Mouse (Mus musculus) myocyte (in vitro differentiated cells): ENCODE measurements around the gene Prkcb. TPM values are rescaled to one million over a fixed set of nuclear protein-coding genes. Genes with fewer than 3 reads are reported as not detected.

ENCODE experiments used
- H3K27me3 ChIP-seq: one replicate; pipeline ENCODE4 v1.6.1; 2011; ENCODE audit not compliant: control insufficient read depth, insufficient read depth, insufficient read length
- H3K36me3 ChIP-seq: one replicate; pipeline ENCODE4 v1.6.1; 2011; ENCODE audit not compliant: control insufficient read depth, insufficient read depth
- H3K4me2 ChIP-seq: one replicate; pipeline ENCODE4 v1.6.1; 2011; ENCODE audit warnings: low read depth, control low read depth
- H3K4me3 ChIP-seq: one replicate; pipeline ENCODE4 v1.5.1; 2011; ENCODE audit warnings: mild to moderate bottlenecking, control low read depth, moderate library complexity
- H3K79me2 ChIP-seq: one replicate; pipeline ENCODE4 v1.6.1; 2011; ENCODE audit not compliant: control insufficient read depth, insufficient read depth
- H3ac ChIP-seq: one replicate; pipeline ENCODE4 v1.6.1; 2011; ENCODE audit not compliant: control insufficient read depth, insufficient read length
- CEBPB ChIP-seq: IDR thresholded peaks from 2 replicates; pipeline ENCODE4 v1.6.1; 2011; ENCODE audit warnings: mild to moderate bottlenecking, moderate library complexity; ENCODE audit not compliant: poor library complexity, insufficient read depth, severe bottlenecking
- E2F4 ChIP-seq: IDR thresholded peaks from one replicate; pipeline ENCODE4 v1.6.1; 2011; ENCODE audit warnings: mild to moderate bottlenecking, control low read depth, moderate library complexity; ENCODE audit not compliant: insufficient read depth
- MAX ChIP-seq: IDR thresholded peaks from one replicate; pipeline ENCODE4 v1.6.1; 2011; ENCODE audit warnings: low read depth, mild to moderate bottlenecking, control low read depth
- MYOD1 ChIP-seq, 3 experiments: IDR thresholded peaks; one replicate each; pipeline ENCODE4 v1.6.1; 2011; ENCODE audit warnings: control low read depth in 2 of 3, low read depth in 2 of 3, mild to moderate bottlenecking in 2 of 3, moderate library complexity in 1 of 3; ENCODE audit not compliant: insufficient read length in 2 of 3, control insufficient read depth in 1 of 3
- MYOG ChIP-seq, 3 experiments: IDR thresholded peaks; one replicate each; pipeline ENCODE4 v1.6.1; 2011; ENCODE audit warnings: control low read depth in 2 of 3, low read depth in 2 of 3, mild to moderate bottlenecking in 2 of 3; ENCODE audit not compliant: insufficient read length in 2 of 3, control insufficient read depth in 1 of 3, insufficient read depth in 1 of 3
- POLR2A ChIP-seq: IDR thresholded peaks from one replicate; pipeline ENCODE4 v1.6.1; 2011; ENCODE audit warnings: low read depth, mild to moderate bottlenecking, control low read depth, moderate library complexity; ENCODE audit not compliant: insufficient read length
- POLR2AphosphoS2 ChIP-seq: IDR thresholded peaks from one replicate; pipeline ENCODE4 v1.6.1; 2011; ENCODE audit warnings: low read depth, control low read depth; ENCODE audit not compliant: insufficient read length
- REST ChIP-seq: IDR thresholded peaks from one replicate; pipeline ENCODE4 v1.6.1; 2011; ENCODE audit warnings: mild to moderate bottlenecking, control low read depth, moderate library complexity; ENCODE audit not compliant: insufficient read depth, insufficient read length
- SRF ChIP-seq: IDR thresholded peaks from one replicate; pipeline ENCODE4 v1.6.1; 2011; ENCODE audit warnings: low read depth; ENCODE audit not compliant: control insufficient read depth, insufficient read length
- TCF12 ChIP-seq: IDR thresholded peaks from one replicate; pipeline ENCODE4 v1.6.1; 2011; ENCODE audit warnings: mild to moderate bottlenecking, control low read depth; ENCODE audit not compliant: poor library complexity, insufficient read depth, severe bottlenecking
- TCF3 ChIP-seq: IDR thresholded peaks from one replicate; pipeline ENCODE4 v1.6.1; 2011; ENCODE audit warnings: low read depth, control low read depth; ENCODE audit not compliant: insufficient read length
- USF1 ChIP-seq: IDR thresholded peaks from one replicate; pipeline ENCODE4 v1.6.1; 2011; ENCODE audit warnings: low read depth, mild to moderate bottlenecking, control low read depth, moderate library complexity
- polyA plus RNA-seq: library from polyadenylated mRNA; unstranded; fragments of >200 nt; fragmentation: generic; extraction: Trizol; gene quantifications from one replicate; pipeline ENCODE4 v1.2.1, GENCODE M21; 2012; ENCODE audit warnings: missing spikeins

The Prkcb gene
- polyA plus RNA-seq, 1 experiment = 2.2 TPM

DNA sequence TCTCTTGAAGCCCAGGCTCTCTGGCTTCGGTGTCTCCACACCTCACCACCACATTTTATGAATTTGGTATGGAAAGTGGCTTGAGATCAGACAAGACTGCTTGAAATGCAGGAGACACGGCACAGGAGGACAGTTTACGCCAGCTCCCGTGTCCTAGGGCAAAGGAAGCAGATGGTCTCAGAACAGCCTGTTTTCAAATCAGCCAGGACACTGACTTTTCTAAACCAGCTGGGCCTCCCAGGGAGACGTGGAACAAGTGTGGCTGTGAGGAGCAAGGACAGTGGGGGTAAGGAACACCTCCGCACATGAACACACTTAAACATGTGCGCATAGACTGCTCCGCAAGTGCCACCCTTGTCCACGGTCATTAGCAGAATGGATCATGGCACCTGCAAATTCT lies 204.4 kb downstream of the Prkcb start:
- H3K27me3 ChIP-seq = no peaks in the 10 kb centered on the region
- no peak overlapping the region for H3K4me2 ChIP-seq
- H3K4me3 ChIP-seq = no peak overlapping the region
- H3K79me2 ChIP-seq = no peaks in the 10 kb centered on the region
- no peaks in the 10 kb centered on the region for H3K36me3 ChIP-seq
- TF ChIP-seq MYOD1 (IDR thresholded peaks at IDR 0.05; ENCODE audit: control insufficient read depth in 1 of 3, insufficient read length in 2 of 3, low read depth in 2 of 3) (no peak), MYOG (IDR thresholded peaks at IDR 0.05; ENCODE audit: control insufficient read depth in 1 of 3, insufficient read depth in 1 of 3, insufficient read length in 2 of 3, low read depth in 2 of 3) (no peak), SRF (no peak), REST (no peak), CEBPB (no peak), TCF12 (no peak), POLR2A (no peak), POLR2AphosphoS2 (no peak), USF1 (no peak), MAX (no peak)
- no peak overlapping the region for H3ac ChIP-seq

GRCm38 (mm10) chr7:122494088-122494487 lies 205.5 kb downstream of the Prkcb start:
- H3K36me3 ChIP-seq = no peaks in the 10 kb centered on the region
- no peaks in the 10 kb centered on the region for H3K27me3 ChIP-seq
- TF ChIP-seq POLR2AphosphoS2 = no peak
- TF ChIP-seq USF1 = no peak
- no peak for TF ChIP-seq MYOD1 (IDR thresholded peaks at IDR 0.05; ENCODE audit: control insufficient read depth in 1 of 3, insufficient read length in 2 of 3, low read depth in 2 of 3)
- TF ChIP-seq POLR2A = no peak
- no peak for TF ChIP-seq E2F4
- TF ChIP-seq SRF = no peak
- no peak for TF ChIP-seq REST
- TF ChIP-seq CEBPB = no peak
- TF ChIP-seq TCF12 = no peak
- TF ChIP-seq MAX = no peak
- TF ChIP-seq TCF3 = no peak
- TF ChIP-seq MYOG (IDR thresholded peaks at IDR 0.05; ENCODE audit: control insufficient read depth in 1 of 3, insufficient read depth in 1 of 3, insufficient read length in 2 of 3, low read depth in 2 of 3) = no peak
- no peak overlapping the region for H3K4me2 ChIP-seq
- H3K4me3 ChIP-seq = no peak overlapping the region
- no peaks in the 10 kb centered on the region for H3K79me2 ChIP-seq
- no peak overlapping the region for H3ac ChIP-seq

- Histone ChIP-seq H3K36me3 (no peaks in the 10 kb centered on the region), H3K4me3 (no peak overlapping the region), H3K27me3 (no peaks in the 10 kb centered on the region), H3K79me2 (no peaks in the 10 kb centered on the region), H3ac (no peak overlapping the region), H3K4me2 (no peak overlapping the region)
- TF ChIP-seq USF1 (no peak), MAX (no peak), TCF12 (no peak), POLR2AphosphoS2 (no peak), SRF (no peak), CEBPB (no peak), E2F4 (no peak)
Observed at GRCm38 (mm10) chr7:122497516-122497915, 209.0 kb downstream of the Prkcb start.

DNA sequence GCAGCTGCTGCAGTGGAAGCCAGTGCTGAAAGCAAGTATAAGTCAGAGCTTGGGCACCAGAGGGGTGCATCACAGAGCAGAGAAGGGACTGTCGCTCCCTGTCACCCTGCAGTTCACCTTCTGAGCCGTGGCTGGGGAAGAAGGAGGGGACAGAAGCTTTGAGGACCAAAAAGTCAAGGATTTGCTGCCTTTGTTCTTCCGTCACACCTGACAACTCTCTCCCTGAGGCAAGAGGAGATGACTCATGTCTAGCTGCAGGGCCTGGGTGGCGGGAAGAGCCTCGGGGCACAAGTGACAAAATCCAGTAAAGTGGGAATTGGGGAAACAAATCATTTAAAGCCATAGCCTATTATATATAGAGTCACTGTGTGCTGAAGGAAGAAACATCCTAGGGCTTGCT lies 209.9 kb downstream of the Prkcb start:
- TF ChIP-seq TCF12 (no peak), POLR2A (no peak), CEBPB (no peak), MAX (no peak), USF1 (no peak), TCF3 (no peak), SRF (no peak), REST (no peak), E2F4 (no peak), MYOG (IDR thresholded peaks at IDR 0.05; ENCODE audit: control insufficient read depth in 1 of 3, insufficient read depth in 1 of 3, insufficient read length in 2 of 3, low read depth in 2 of 3) (no peak), POLR2AphosphoS2 (no peak), MYOD1 (IDR thresholded peaks at IDR 0.05; ENCODE audit: control insufficient read depth in 1 of 3, insufficient read length in 2 of 3, low read depth in 2 of 3) (no peak)
- Histone ChIP-seq H3K36me3 (no peaks in the 10 kb centered on the region), H3K4me2 (no peak overlapping the region), H3K27me3 (no peaks in the 10 kb centered on the region), H3K4me3 (no peak overlapping the region), H3ac (no peak overlapping the region), H3K79me2 (no peaks in the 10 kb centered on the region)
